Mouse (Mus musculus): ENCODE measurements around the gene Kif23.

The Kif23 gene

DNA sequence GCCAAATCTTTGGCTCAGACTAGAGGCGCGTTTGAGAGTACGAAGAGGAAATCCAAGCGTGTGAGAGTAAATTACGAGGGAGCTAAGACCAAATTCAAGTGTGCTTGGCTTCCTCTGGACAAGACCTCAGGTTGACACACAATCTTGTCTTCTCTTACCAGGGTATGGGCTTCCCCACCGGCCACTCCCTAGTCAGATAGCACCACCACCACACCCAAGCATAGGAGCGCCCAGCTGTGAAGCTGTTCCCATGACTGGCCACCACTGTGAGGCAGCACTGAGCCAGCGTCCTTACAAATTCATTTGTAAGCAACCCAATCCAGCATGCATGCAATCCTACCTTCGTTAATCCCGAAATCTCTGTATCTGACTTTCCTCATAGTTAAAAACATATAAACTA is 39.7 kb downstream of the Kif23 start:
- no peak for DNase-seq (ENCODE audit: low read depth, low spot score)

DNA sequence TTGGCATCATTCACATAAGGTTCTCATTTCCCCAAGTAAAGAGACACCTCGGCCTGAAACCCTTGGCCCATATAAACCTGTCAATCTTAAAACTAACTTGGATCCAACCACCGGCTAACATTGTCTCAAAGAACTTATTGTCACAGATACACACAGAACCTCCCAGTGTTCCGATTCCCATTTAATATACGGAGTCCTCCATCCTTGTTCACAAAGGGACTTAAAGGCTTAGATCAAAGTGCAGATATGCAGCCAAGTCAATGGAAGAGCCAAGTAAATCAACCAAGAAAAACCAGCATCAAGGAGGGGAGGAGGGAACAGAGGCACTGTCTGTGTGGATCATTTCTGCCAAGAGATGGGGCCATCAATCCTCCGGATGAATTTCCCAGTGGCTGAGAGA is 41.0 kb downstream of the Kif23 start:
- DNase-seq (ENCODE audit: low read depth, low spot score): no peak

DNA sequence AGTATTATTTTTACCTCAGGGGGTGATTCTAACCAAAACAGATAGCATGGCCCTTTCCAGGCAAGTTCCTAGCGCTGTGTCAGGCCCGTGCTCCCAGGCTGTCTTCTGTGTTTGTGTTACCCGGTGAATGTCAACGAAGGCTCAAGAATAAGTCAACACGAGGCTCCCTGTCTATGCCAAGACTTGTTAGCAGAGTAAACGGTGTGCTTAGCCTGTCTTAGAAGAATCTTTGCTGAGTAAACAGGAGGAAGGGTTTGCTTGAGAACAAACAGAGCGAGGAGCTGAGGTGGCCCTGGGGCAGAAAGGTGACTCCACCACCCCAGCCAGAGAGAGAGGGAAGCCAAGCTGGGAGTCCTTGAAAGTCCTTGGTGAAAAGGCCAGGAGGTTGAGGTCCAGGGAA is 42.4 kb downstream of the Kif23 start:
- no peak for DNase-seq (ENCODE audit: low read depth, low spot score)

DNA sequence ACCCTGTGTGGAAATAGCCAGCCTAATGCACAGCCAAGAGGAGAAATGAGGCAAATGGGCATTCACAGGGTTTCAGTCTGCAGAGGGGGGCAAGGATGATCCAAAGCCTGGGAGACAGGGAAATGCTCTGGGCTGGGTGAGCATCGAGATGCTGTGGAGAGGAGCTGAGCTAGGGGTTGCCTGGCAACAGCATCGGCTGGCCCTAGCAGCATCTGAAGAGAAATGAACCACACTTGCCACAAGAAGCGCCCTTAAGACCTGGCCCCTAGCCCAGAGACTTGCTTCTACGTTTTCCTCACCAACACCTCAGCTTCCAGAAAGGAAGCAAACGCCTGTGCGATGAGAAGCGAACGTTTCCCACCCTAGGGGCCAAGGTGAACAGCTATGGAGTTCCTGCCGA is 44.1 kb downstream of the Kif23 start:
- DNase-seq (ENCODE audit: low read depth, low spot score): no peak

DNA sequence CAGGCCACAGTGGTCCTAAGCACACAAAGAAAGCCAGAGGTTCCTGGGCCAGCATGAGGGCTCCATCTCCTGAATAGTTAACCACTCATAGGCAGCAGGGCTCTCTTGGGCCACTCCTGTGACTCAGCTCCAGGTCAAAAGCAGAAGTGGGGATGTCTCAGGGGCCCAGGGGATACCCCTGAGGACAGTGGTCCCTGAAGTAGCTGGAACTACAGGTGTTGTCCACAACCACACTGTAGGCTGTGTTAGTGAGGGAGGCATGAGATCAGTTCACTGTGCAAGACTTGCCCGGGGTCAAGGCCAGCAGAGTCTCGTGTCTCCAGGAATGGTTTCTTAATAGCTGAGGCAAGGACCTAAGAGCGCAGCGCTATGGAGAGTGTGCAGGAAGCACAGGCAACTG is 45.0 kb downstream of the Kif23 start:
- DNase-seq (ENCODE audit: low read depth, low spot score): no peak

DNA sequence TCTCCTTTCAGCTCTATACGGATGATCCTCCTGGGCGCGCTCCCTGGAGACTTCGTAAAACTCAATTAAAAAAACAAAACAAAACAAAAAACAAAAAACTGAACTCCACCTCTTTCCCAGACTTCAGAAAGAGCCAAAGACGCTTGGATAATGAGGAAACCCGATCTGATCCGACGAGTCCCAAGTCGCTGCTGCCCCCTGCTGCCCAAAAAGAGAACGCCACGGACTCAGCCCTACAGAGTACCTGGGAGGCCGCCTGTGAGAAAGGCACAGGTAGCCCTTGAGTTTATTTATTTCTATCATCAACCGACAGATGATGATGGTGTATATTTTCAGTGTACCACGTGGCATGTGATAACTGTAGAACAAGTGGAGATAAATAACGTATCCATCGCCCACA is 46.8 kb downstream of the Kif23 start:
- peak; percentile 36 for DNase-seq (ENCODE audit: low read depth, low spot score)

DNA sequence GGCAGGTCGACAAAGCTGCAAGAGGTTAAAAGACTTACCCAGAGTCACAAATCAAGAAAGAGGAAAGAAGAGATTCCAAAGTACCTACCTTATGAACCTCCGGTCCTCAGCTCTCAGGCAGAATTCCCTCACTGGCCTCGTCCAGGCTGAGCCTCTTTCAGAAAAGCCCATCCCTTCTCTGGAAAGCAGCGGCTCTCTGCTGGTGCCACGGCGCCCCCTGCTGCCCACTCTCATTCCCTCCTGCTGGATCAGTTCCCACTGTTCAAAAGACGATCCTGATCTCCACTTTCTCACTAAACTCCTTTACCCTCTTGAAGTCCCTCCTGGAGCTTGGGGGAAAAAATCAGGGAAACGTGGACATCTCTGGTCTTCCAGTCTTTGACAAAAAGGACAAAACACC is 48.2 kb downstream of the Kif23 start:
- DNase-seq (ENCODE audit: low read depth, low spot score): no peak

DNA sequence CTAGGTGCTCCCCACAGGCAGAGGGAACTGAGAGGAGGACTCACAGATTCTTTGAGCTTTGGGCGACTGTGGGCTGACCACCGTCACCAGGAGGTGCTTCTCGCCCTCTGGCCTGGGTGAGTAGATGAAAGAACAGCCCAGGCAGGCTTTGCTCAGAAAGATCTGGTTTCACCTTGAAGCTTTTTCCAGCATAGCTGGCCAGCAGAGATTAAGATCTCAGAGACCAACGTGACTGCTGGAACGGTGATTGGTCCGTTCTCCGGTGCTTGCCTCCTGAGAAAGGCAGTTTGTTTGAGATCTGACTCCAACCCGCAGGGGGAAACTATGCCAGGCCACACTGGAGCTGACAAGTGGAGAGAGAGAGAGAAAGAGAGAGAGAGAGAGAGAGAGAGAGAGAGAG is 51.6 kb downstream of the Kif23 start:
- no peak for DNase-seq (ENCODE audit: low read depth, low spot score)

DNA sequence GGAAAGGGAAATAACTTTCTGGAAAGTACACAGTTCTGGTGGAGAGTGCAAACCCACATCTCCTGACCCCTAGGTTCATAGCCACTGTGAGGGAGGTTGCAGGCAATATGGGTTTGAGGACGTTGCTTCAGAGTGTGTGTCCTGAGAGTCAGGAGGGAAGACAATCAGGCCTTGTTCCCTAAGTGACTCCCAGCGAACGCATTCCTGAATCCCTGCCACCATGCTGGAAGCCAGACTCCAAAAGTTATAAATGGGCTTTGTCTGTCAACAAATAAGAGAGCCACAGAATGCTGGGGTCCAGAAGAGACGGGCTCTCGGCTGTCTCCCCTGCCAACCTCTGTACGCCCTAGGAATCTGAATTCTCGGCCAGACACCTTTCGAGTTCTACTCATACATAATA is 56.7 kb downstream of the Kif23 start:
- DNase-seq (ENCODE audit: low read depth, low spot score): no peak

DNA sequence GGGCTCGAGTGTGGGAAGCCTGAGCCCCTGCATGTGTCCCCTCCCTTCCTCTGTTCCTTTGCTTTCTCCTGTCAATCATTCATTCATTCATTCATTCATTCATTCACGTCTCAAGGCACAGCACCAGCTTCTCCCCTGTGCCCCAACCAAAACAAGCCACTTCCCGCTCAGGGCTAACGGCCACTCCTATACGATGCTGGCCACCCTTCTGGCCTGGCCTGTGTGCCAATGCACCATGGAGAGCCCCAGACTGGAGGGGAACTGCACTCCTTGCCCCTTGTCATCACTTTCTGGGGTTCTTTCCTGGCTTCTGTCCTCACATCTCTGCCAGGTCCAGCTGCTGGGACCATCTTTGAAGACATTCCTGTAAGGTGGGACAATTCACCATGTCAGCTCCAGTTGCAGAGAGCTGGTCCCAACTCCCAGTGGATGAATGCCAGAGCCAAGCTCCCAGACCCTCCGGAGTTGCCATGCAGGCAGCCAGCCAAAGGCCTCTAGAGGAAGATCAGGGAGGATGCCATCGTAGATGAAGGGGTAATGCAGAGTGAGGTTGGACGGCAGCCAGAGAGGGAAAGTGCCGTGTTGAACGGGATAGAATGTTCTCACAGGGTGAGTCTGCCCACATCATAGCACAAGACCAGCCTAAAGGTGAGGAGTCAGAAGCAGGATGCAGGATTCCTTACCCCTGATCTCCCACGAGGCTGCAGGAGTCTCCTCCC is 58.8 kb downstream of the Kif23 start:
- no peak for DNase-seq (ENCODE audit: low read depth, low spot score)

DNA sequence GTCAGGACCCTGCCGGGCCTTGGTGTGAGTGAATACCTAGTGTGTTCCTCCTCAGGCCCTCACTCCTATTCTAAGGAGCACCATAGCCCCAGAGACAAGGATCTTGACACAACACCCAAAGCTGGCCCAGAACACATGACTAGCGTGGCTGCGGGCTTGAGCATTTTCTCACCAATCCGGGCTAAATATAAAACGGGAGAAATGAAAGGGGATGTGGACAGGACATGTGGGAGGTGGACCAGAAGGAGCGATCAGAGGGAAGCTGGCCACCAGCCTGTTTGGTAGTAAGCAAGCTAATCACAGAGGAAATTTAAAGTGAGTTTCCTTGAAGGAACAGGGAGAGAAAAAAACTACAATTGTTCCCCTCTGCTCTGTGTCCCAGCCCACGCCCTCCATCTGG is 60.6 kb downstream of the Kif23 start:
- DNase-seq (ENCODE audit: low read depth, low spot score): no peak

DNA sequence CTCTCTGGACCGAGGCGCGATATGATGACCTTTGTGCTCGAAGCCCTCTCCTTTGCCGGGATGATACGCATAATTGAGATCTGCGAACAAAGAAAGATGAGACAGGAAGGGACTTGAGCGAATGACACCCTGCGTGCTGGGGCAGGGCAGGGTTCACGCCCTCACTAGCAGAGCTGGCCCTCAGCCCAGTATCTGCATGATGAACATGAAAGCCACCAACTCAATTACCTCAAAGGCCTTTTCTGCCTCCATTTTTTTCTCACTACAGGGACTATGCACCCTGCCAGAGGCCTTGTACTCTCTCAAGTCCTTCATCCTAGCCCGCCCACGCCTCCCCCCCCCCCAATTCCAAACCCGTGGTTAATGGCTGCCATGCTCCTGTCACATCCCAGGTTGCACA is 61.6 kb downstream of the Kif23 start:
- DNase-seq (ENCODE audit: low read depth, low spot score): no peak

DNA sequence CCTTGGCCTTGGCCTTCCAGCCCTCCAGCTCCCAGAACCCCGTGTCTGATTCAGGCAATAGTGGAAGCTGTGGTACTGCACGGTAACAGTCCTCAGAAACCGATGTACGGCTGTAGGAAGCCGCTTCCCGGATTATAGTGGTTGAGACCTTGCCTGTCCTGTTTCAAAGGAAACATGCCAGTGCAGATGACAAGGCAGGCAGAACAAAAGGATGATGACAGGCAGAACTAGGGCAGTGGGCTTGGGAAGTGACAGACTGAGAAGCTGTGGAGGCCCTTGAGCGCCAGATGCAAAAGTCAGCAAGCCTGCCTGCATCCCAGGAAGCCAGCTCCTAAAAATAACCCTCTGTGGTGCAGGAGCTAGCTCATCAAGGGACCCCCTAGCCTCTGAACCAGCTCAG is 62.2 kb downstream of the Kif23 start:
- no peak for DNase-seq (ENCODE audit: low read depth, low spot score)

DNA sequence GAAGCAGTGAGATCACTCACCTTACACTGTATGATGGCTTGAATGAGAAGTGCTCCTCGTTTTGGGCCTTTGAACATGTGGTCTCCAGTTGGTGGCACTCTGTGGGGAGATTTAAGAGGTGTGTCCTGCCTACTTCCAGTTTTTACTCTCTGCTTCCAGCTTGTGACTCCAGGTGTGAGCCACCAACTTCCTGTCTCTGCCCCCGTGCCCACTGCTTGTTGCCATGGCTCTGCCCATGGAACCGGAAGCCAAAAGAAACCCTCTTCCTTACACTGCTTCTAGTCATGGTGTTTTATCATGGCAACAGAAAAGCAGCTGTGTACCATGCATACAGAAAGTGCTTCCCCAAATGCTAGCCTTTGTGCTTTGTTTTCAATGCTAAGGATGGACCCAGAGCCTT is 64.4 kb downstream of the Kif23 start:
- no peak for DNase-seq (ENCODE audit: low read depth, low spot score)

DNA sequence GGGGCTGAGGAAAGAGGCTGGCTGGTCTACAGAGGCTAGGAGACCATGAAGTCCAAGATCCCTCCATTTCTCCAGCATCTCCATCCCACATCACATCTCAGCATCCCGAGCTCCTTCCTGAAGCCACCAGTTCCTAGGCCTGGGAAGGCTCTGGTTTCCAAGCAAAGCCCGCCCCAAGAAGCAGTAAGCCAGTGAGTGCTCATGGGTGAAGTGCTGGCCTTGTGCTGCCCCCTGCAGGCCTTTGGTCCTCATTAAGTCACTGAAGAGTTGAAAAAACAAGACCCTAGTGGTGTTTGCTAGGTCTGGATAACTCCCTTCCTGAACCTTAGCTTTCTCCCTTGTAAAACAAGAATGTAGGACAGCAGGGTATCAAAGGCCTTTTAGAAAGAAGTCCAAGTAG is 67.7 kb downstream of the Kif23 start:
- no peak for DNase-seq (ENCODE audit: low read depth, low spot score)

DNA sequence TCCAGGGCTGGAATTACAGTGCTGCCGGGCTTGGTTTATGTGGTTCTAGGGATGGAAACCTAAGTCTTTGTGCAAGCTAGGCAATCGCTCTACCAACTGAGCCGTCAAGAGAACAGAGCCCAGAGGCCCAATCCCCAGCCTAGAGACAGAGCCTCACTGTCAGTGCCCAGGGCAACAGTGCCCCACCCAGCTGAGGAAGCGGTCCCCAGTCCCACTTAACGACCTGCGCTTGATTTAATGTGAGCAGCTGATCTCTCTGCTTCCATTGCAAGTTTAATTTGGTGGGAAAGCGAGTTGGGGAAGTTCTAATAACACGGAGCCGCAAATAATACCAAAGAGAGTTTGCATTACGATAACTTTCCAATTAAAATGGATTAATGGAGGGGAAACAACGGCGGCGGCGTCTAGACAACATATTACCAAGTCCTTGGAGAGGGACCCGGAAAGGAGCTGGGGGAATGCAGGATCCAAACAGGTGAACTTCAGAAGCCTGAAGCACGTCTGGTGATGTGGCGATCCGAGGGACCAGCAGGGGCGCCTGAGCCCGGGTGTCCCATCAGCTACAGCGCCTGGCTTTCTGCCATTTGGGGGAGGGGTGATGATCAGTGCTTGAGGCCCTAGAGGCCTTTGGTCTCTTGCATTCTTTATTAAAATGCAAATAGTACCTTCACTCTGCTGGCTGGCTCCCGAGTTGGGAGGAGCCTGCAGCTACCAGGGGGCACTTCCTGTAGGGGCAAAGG is 69.0 kb downstream of the Kif23 start:
- DNase-seq (ENCODE audit: low read depth, low spot score): no peak

DNA sequence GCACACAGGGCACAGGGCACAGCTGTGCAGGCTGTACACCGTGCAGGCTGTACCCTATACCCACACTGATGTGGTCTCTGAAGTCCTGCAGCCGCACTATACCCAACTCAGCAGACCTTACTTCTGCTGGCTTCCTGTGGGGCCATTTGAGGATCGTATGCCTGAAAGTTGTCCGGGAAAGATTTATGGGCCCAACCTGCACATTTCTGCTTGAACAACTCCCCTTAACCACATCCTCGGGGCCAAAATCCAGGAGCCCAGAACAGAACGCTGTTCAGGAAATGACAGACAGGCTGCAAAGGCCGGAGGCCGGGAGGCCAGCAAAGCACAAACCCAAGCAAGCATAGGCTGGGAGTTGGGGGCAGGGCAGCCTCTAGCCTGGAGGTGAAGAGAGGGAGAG is 73.2 kb downstream of the Kif23 start:
- no peak for DNase-seq (ENCODE audit: low read depth, low spot score)

DNA sequence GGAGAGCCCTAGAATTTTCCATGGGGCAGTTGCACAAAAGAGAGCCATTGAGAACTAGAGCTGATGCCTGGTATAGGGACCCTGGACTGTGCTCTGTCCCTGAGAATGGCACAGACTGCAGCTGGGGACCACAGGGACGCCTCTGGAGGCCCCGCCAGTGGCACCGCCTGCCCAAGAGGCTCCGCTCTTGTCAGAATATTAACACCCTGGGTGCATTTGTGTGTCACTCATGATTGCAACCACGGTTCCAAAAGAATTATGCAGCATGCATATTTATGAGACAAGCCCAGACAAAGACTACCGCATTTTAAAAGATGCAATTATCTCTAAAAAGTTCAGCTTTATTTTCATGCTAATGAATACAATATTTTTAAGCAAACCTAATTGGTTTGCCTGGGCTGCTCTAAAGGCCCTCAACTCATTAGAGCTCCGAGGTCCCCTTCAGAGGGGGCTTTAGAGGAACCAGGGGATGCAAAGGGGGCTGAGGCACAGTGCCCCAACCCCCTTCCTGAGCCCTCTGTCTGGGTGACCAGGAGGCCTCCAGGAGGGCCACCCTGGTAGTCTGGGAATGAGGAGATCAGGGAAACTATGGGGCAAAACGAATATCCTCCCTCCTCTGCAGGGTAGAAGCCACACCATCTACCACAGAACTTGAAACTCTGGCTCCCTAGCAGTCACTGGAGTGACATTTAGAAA is 74.2 kb downstream of the Kif23 start:
- no peak for DNase-seq (ENCODE audit: low read depth, low spot score)

DNA sequence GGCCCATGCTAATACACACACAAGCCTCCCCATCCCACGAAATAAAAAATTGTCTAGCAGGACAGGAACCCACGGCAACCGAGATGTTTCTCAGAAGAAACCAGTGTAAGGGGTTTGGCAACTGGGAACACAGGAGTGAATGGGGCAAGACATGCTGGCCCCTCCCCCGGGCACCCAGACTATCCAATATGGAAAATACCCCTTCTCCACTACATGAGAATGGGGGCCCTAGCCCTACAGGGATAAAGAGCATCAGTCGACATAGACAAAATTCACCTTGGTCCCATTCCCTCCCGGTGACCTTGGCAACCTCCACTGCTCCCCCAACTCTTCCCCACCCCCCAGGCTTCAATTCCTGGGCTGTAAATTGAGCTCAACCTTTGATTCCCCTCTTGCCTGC is 74.7 kb downstream of the Kif23 start:
- DNase-seq (ENCODE audit: low read depth, low spot score): no peak

DNA sequence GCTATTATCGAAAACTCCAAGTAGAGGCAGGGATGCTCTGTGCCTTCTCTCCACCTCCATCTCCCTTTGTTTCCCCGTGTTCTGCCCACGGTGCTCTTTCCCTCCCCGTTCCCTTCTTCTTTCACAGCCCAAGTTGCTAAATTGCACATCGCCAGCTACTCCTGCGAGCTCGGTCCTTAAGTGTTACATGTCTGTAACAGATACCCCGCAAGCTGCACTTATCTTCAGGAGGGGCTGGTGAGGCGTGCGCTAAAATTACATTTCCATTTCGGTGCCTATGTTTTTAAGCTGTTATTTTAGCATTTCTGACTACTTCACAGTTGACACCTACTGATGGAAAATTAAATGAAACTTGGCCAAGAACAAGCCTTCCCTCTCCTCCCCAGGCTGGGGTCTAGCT is 78.9 kb downstream of the Kif23 start:
- DNase-seq (ENCODE audit: low read depth, low spot score): no peak
